Mouse (Mus musculus): ENCODE results near the gene Atg4c. TPM values are rescaled to one million over a fixed set of nuclear protein-coding genes. Genes with fewer than 3 reads are reported as not detected.

The Atg4c gene
- polyA plus RNA-seq, 1 experiment from 2014 or later, result 10.9 TPM

- H3K27ac ChIP-seq, result no peak overlapping the region
- DNase-seq (ENCODE audit: low spot score), result no peak
- H3K4me1 ChIP-seq, result no peaks in the 10 kb centered on the region
- 12% methylated on average over 4 of the region's 4 CpGs for WGBS
- H3K9me3 ChIP-seq, result no peaks in the 10 kb centered on the region
- H3K4me3 ChIP-seq, result no peak overlapping the region
- H3K36me3 ChIP-seq, result no peaks in the 10 kb centered on the region
- no peaks in the 10 kb centered on the region for H3K27me3 ChIP-seq (ENCODE audit: insufficient read depth, poor library complexity, severe bottlenecking)
Measured at GRCm38 (mm10) chr4:99298676-99299075, 104.9 kb downstream of the Atg4c start.

- no peaks in the 10 kb centered on the region for H3K27me3 ChIP-seq (ENCODE audit: insufficient read depth, poor library complexity, severe bottlenecking)
- no peaks in the 10 kb centered on the region for H3K36me3 ChIP-seq
- 83% methylated on average over 13 of the region's 13 CpGs for WGBS
- DNase-seq (ENCODE audit: low spot score), result no peak
- H3K4me3 ChIP-seq, result no peak overlapping the region
- H3K4me1 ChIP-seq, result no peaks in the 10 kb centered on the region
- no peaks in the 10 kb centered on the region for H3K9me3 ChIP-seq
- H3K27ac ChIP-seq, result no peak overlapping the region
Measured at GRCm38 (mm10) chr4:99304793-99305192, 111.1 kb downstream of the Atg4c start.

Other genes with a start within 250 kb of the Atg4c start
- gene Angptl3, start 163.0 kb upstream of the Atg4c start, polyA plus RNA-seq (2016; fragmentation: Nextera tagmentation; extraction: Ambion mirVana), result 0.47 and 1.9 TPM in 2 replicates
- gene Dock7, start 73.0 kb upstream of the Atg4c start, polyA plus RNA-seq (2016; fragmentation: Nextera tagmentation; extraction: Ambion mirVana), result 41.3 and 46.6 TPM in 2 replicates
- 0.09 and 0.34 TPM in 2 replicates for gene Gm12689, start 102.0 kb downstream of the Atg4c start, polyA plus RNA-seq (2016; fragmentation: Nextera tagmentation; extraction: Ambion mirVana)